Mouse (Mus musculus): ENCODE measurements at regions not wholly inside any gene's neighbourhood (a gene's known extent, or its start where the extent isn't known, plus 50 kb on each side); places are given as distances from the start of the nearest gene placed in this dataset.

DNA sequence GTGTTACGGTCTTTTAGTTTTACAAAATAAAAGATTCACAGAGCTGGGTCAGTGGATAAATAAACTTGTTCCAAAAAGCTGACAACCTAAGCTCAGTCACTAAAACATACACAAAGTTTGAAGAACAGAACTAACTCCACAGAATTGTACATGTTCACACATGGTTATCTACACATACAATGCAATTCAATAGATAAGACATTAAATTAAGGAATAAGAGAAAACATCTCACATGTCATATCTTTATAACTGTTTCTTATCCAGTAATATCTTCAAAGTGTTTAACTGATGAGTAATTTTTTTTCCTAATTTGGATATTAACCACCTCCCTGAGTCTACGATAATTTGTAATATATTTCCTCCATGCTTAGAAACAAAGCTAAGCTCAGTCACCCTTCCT, 625.5 kb downstream of the Kcnj2 start:
- no peak for TF ChIP-seq CTCF (IDR thresholded peaks at IDR 0.05; ENCODE audit: low read depth)
- 0 out of 2 replicates have a peak, but pooled peaks have one; percentile 17 for TF ChIP-seq EP300 (IDR thresholded peaks at IDR 0.05; ENCODE audit: low read depth)

All from liver, embryonic 14.5 days (tissue).